Mouse (Mus musculus): ENCODE measurements at regions not wholly inside any gene's neighbourhood (a gene's known extent, or its start where the extent isn't known, plus 50 kb on each side); places are given as distances from the start of the nearest gene placed in this dataset.

GRCm38 (mm10) chr5:77589252-77589651, 181.4 kb upstream of the Igfbp7 start:
- no peak for DNase-seq

- DNase-seq = no peak
Measured at GRCm38 (mm10) chr5:77581702-77582101, 173.9 kb upstream of the Igfbp7 start.

DNA sequence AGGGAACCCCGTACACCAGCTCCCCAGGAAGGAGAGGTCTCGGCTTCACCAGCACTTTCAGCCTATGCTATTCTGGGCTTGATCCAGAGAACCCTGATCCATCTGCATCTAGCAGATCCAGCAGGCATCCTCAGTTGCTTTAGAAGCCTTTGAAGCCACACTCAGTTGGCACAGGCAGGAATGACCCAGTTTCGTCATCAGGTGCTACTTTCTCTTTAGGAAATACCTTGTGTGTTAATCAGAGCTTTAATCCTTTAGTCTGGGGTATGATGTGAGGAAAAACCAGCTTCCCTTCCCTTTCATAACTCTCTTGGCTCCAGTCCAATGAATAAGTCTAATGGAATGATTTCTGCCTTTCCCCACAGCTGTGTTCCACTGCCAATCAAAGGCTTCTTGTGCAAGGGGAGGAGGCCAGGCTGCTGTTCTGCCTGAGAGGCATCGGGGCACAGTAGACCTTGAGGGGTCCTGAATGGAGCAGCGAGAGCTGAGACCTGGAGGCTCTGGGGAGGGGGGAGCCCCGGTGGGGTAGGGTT, 173.3 kb upstream of the Igfbp7 start:
- no peak for DNase-seq

DNA sequence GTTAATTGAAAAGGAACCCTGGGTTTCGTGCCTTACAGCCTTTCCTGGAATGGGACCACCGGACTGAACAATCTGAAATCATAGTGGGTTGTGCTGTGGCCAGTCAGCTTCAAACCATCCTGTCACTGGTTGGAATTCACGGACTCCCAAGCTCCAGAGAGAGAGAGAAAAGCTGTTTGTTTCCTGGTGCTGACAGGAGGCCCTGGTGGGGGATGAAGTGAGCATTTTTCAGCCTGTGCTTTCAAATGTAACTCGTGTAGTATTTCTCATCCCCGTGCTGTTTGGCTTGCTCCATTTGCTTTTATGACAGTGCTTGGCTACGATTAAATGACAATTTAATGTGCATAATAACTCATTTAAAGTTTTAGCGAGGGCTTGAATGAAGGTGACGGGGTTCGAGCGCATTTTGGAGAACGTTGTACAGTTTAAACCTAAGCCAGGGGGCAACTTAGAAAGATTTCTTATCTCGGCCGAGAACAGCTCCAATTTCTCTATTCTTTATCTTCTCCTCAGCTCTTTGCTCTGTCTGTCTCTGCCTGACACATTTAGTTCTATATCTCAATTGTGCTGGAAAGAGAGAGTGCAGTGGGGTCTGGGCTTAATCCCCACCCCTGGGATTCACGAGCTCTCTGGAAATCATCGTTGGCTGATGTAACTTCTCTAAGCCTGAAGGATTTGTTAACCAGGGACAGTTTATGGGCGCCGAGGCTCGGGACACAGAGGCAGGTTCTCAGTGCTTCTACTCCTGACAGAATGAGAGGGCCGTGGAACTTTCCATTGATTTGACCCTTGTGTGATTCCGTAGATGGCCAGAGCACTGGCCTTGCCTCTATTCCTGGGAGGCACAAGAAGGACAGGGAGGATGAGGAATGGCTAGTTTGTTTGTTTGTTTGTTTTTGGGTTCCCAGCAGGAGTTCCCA, 172.2 kb upstream of the Igfbp7 start:
- DNase-seq = no peak

DNA sequence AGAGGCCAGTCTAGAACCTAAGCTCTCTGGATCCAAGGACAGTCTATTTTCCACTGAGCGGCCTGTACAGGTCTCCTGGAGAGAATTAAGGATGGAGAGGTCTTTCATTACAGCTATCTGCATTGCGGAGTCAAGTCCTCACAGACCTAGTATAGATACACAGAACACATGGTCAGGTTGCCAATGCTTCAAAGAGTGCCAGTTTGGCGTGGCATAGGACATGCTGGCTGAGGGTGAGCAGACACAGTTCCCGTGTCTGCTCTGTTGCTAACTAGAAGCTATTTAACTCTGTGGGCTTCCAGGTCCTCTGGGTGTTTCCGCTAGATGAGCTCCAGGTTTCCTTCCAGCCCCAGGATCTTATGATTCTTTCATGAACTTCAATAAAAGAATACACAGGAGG, 169.0 kb upstream of the Igfbp7 start:
- no peak for DNase-seq

- no peak for DNase-seq
Measured at GRCm38 (mm10) chr5:77575780-77576179, 167.9 kb upstream of the Igfbp7 start.

- DNase-seq = no peak
Measured at GRCm38 (mm10) chr5:77570364-77570763, 162.5 kb upstream of the Igfbp7 start.

GRCm38 (mm10) chr5:77568121-77568520, 160.3 kb upstream of the Igfbp7 start:
- DNase-seq = no peak

- no peak for DNase-seq
Measured at GRCm38 (mm10) chr5:77552580-77552979, 144.7 kb upstream of the Igfbp7 start.

DNA sequence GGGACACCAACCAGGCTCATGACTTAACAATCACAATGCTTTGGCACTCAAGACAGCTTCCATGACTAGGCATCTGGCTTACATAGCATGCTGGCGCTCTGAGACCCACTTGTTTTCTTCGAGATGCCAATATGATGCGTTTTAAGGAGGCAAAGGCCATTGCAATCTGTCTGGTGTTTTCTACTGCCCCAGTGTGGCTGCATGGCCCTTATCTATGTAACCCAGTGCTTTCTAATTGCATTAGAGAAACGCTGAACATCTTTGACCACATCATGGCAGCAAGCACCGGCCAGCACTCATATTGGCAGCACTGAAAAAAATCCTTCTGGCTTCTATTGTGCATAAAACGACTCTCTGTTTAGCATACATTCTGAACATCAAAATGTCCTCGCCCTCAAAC, 144.2 kb upstream of the Igfbp7 start:
- no peak for DNase-seq

DNA sequence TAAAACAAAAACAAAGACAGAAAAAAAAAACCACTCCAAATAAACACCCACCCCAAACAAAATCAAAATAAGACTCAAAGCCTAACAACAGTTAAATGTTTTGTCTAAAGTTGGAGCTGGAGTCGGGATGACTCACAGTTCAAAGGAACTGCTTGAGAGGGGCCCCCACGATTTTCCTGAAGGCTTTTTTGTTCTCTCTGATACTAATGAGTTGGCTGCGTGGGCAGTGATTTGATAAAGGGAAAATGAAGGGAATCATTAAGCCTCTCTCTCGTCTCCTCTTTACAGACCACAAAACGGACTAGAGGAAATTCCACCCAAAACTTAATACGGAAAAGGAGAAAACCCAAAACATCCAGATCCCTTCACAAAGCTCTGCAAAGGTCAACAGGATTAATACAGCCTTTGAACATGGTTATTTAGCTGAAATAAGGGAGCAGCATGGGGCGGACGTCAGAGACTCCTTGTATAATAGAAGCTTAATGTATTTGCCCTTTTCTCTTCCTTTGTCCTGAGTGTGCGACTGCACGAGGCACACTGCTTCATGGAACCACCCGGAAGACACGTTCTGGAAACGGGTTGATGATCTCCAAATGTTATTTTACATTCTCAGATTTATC, 138.3 kb upstream of the Igfbp7 start:
- no peak for DNase-seq

GRCm38 (mm10) chr5:77532261-77533015, 124.6 kb upstream of the Igfbp7 start:
- DNase-seq = no peak

- no peak for DNase-seq
Measured at GRCm38 (mm10) chr5:77530376-77530775, 122.5 kb upstream of the Igfbp7 start.

GRCm38 (mm10) chr5:77517252-77517651, 109.4 kb upstream of the Igfbp7 start:
- DNase-seq = no peak

DNA sequence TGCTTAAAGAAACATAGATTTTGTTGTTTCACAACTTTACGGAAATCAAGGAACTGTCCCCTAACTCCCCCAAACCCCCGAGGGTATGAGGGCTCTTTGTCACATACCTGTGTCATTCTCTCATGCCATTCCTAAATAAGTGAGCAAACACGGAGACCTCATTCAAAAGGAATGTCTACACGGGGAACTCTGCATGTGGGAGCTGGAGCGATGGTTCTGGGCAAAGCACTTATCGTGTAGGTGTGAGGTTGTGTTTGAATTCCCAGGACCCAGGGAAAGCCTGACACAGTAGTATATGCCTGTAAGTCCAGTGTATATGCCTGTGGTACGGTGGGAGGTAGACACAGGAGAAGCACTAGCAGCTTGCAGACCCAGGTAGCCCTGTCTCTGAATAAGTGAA, 107.6 kb upstream of the Igfbp7 start:
- DNase-seq = no peak

DNA sequence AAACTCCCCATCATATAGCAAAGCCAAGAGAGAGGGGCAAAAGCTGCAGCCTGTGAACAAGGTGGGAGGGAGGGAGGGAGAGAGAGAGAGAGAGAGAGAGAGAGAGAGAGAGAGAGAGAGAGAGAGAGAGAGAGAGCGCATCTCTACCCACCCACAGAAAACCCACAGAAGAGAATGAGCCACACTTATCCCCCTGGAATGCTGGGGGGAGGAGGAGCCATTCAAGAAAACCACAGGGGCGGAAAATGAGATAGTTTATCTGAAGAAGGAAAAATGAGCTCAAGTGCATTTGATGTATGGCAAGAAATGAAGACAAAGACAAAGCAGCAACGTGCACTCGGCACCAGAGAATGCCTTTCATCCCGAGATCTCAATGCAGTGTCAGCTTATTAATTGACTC, 94.8 kb upstream of the Igfbp7 start:
- DNase-seq = no peak

DNA sequence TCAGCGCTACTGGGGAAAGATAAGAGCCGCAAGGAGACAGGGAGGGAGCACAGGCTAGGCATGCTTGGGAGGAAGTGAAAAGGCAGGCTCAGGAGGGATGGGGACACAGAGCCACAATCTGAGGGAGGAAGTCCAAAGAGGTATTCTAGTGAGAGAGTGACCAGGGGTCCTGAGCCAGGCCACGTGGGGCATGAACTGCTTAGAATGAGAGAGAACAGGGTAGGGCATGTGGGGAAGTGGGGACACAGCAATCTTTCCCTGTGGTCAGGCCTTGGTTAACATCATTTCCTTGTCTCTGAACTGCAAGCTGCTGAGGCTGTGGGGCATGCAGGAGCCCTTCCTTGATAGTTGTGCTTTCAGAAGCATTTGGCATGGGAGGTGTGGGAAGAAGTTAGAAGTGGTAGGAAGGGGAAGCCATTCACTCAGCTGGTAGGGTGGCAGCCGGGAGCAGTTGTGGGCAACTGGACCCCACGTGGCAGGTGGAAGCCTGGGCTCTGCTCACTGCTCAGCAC, 92.2 kb upstream of the Igfbp7 start:
- DNase-seq = no peak

DNA sequence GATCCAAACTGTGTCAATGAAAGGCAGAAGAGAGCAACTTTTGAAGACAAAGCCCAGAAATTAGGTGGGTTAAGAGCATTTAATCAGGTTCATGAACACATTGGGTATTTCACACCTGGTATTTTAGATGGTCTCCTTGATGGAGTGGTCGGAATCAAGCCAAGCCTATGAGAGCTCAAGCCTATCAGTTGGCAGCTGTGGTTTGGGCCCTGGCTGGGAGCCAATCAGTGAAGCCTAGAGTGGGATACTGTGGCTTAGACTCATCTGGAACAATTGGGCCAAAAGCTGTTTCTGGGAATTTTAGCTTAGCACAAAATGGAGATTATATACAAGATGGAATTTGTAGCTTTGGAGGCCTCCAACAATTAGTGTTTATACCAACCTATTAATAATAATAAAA, 86.8 kb upstream of the Igfbp7 start:
- no peak for DNase-seq

GRCm38 (mm10) chr5:77488969-77489368, 81.1 kb upstream of the Igfbp7 start:
- no peak for DNase-seq

- DNase-seq = no peak
Measured at GRCm38 (mm10) chr5:77487837-77488827, 80.3 kb upstream of the Igfbp7 start.

- no peak for DNase-seq
Measured at GRCm38 (mm10) chr5:77483053-77483717, 75.3 kb upstream of the Igfbp7 start.
